Mouse (Mus musculus): ENCODE results near the gene Rgs1. TPM values are rescaled to one million over a fixed set of nuclear protein-coding genes. Genes with fewer than 3 reads are reported as not detected.

Gene Rgs1
- polyA plus RNA-seq, 1 experiment, result 0.06 TPM

GRCm38 (mm10) chr1:144258779-144259178, 9.7 kb upstream of the Rgs1 start:
- Histone ChIP-seq H3K4me3 (replicated peaks) (no peak overlapping the region), H3K4me1 (ENCODE audit: control insufficient read depth) (no peaks in the 10 kb centered on the region), H3K27me3 (ENCODE audit: control insufficient read depth) (no peaks in the 10 kb centered on the region), H3K9me3 (ENCODE audit: control insufficient read depth, low read length) (no peaks in the 10 kb centered on the region), H3K36me3 (ENCODE audit: control insufficient read depth) (no peaks in the 10 kb centered on the region)
- TF ChIP-seq GATA1 (IDR thresholded peaks at IDR 0.05; ENCODE audit: low read length) (no peak), TAL1 (IDR thresholded peaks at IDR 0.05; ENCODE audit: low read length) (no peak)

DNA sequence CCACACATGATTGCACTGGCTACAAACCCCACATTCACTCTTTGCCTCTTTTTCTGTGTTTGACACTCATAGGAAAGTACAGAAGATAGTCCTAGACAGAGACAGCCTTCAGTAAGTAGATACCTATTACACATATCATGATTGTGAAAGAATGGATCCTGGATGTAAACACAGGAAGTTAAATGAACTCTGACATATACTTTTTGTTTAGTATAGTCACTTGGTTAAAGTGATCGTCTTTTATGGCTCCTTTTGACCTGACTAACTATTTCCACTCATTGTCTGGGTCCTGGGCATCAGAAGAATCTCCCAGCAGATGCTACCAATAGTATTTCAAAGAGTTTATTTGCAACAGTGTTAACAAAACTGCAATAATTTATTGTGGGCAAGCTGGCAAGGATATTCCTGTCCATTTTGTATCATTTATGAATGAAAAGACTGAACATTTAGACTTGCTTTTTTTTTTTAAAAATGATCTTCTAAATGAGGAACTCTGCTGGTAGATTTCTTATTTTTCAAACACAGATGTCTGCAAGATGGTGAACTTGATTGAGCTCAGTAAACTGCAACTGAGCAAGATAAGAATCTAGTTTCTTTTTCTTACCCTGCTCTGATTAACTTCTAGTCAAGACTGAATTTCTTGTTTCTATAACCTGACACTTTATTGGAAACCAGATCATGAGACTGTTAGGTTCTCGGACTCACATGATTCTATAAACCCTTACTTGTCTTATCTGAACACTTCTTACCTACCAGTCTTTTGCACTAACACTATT, 7.7 kb upstream of the Rgs1 start:
- Histone ChIP-seq H3K4me1 (ENCODE audit: control insufficient read depth) (no peaks in the 10 kb centered on the region), H3K9me3 (ENCODE audit: control insufficient read depth, low read length) (no peaks in the 10 kb centered on the region), H3K36me3 (ENCODE audit: control insufficient read depth) (no peaks in the 10 kb centered on the region), H3K27me3 (ENCODE audit: control insufficient read depth) (no peaks in the 10 kb centered on the region), H3K4me3 (replicated peaks) (no peak overlapping the region)
- TF ChIP-seq GATA1 (IDR thresholded peaks at IDR 0.05; ENCODE audit: low read length) (no peak), TAL1 (IDR thresholded peaks at IDR 0.05; ENCODE audit: low read length) (no peak)

DNA sequence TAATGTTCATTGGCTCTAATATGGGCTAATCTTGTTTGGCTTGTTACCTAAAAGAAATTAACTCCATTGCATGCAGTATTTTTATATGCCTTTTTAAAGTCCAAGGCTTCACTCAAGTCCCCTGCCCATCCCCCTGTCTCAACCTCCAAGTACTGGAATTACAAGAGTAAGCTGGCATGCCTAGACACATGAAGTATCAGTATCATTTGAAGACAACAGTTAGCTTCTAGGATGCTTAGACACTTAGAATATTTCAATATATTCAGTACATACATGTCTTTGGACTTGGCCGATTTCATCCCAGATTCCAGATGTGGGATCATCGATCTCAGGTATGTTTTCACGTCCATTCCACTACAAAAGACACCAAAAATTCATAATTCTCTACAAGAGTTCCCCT, 836 bp downstream of the Rgs1 start:
- Histone ChIP-seq H3K4me3 (replicated peaks) (no peak overlapping the region), H3K9me3 (ENCODE audit: control insufficient read depth, low read length) (no peaks in the 10 kb centered on the region), H3K4me1 (ENCODE audit: control insufficient read depth) (no peaks in the 10 kb centered on the region), H3K36me3 (ENCODE audit: control insufficient read depth) (no peaks in the 10 kb centered on the region), H3K27me3 (ENCODE audit: control insufficient read depth) (no peaks in the 10 kb centered on the region)
- TF ChIP-seq GATA1 (IDR thresholded peaks at IDR 0.05; ENCODE audit: low read length), result no peak
- no peak for TF ChIP-seq TAL1 (IDR thresholded peaks at IDR 0.05; ENCODE audit: low read length)

GRCm38 (mm10) chr1:144247382-144247781, 1.7 kb downstream of the Rgs1 start:
- H3K27me3 ChIP-seq (ENCODE audit: control insufficient read depth), result no peaks in the 10 kb centered on the region
- TF ChIP-seq GATA1 (IDR thresholded peaks at IDR 0.05; ENCODE audit: low read length), result no peak
- TF ChIP-seq TAL1 (IDR thresholded peaks at IDR 0.05; ENCODE audit: low read length), result no peak
- no peaks in the 10 kb centered on the region for H3K4me1 ChIP-seq (ENCODE audit: control insufficient read depth)
- no peak overlapping the region for H3K4me3 ChIP-seq (replicated peaks)
- no peaks in the 10 kb centered on the region for H3K9me3 ChIP-seq (ENCODE audit: control insufficient read depth, low read length)
- no peaks in the 10 kb centered on the region for H3K36me3 ChIP-seq (ENCODE audit: control insufficient read depth)

DNA sequence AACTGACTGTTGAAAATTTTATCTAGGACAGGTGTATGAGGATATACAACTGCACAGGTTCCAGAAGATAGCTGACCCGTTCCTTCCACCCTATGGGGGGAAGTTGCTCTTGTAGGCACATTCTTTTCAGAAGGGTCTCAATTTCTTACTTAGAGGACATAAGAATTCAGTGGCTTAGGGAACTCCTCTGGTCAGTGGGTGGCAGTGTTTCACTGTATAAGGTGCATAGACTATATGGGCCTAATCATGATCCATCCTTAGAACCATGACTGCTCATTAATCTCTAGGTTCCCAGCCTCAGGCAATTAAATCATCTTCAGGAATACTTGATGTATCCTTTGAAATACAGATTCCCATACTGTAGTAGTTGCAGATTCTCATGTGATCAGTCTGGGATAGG, 5.5 kb downstream of the Rgs1 start:
- Histone ChIP-seq H3K36me3 (ENCODE audit: control insufficient read depth) (no peaks in the 10 kb centered on the region), H3K27me3 (ENCODE audit: control insufficient read depth) (no peaks in the 10 kb centered on the region), H3K9me3 (ENCODE audit: control insufficient read depth, low read length) (no peaks in the 10 kb centered on the region), H3K4me1 (ENCODE audit: control insufficient read depth) (no peaks in the 10 kb centered on the region), H3K4me3 (replicated peaks) (no peak overlapping the region)
- TF ChIP-seq GATA1 (IDR thresholded peaks at IDR 0.05; ENCODE audit: low read length) (no peak), TAL1 (IDR thresholded peaks at IDR 0.05; ENCODE audit: low read length) (no peak)

GRCm38 (mm10) chr1:144239195-144239594, 9.8 kb downstream of the Rgs1 start:
- no peaks in the 10 kb centered on the region for H3K27me3 ChIP-seq (ENCODE audit: control insufficient read depth)
- no peaks in the 10 kb centered on the region for H3K36me3 ChIP-seq (ENCODE audit: control insufficient read depth)
- H3K9me3 ChIP-seq (ENCODE audit: control insufficient read depth, low read length), result no peaks in the 10 kb centered on the region
- no peaks in the 10 kb centered on the region for H3K4me1 ChIP-seq (ENCODE audit: control insufficient read depth)
- H3K4me3 ChIP-seq (replicated peaks), result no peak overlapping the region
- TF ChIP-seq TAL1 (IDR thresholded peaks at IDR 0.05; ENCODE audit: low read length) (no peak), GATA1 (IDR thresholded peaks at IDR 0.05; ENCODE audit: low read length) (no peak)

DNA sequence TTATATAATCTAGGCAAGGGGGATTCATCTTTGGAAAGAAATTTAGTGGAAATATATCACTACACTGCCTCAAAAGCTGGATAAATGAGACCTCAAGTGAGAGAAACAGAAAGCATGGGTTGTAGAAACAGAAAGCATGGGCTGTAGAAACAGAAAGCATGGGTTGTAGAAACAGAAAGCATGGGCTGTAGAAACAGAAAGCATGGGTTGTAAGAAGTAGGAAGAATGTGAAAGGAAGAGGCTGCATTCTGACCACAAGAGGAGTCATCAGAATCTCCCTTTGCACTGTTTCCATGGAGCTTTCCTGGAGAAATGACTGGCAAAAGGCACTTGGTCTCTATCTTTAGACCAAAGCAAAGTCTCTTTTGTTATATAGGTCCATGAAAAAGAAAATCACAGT, 33.8 kb downstream of the Rgs1 start:
- Histone ChIP-seq H3K9me3 (ENCODE audit: control insufficient read depth, low read length) (no peaks in the 10 kb centered on the region), H3K36me3 (ENCODE audit: control insufficient read depth) (no peaks in the 10 kb centered on the region), H3K4me1 (ENCODE audit: control insufficient read depth) (no peaks in the 10 kb centered on the region), H3K4me3 (replicated peaks) (no peak overlapping the region), H3K27me3 (ENCODE audit: control insufficient read depth) (no peaks in the 10 kb centered on the region)
- TF ChIP-seq TAL1 (IDR thresholded peaks at IDR 0.05; ENCODE audit: low read length), result no peak
- no peak for TF ChIP-seq GATA1 (IDR thresholded peaks at IDR 0.05; ENCODE audit: low read length)

DNA sequence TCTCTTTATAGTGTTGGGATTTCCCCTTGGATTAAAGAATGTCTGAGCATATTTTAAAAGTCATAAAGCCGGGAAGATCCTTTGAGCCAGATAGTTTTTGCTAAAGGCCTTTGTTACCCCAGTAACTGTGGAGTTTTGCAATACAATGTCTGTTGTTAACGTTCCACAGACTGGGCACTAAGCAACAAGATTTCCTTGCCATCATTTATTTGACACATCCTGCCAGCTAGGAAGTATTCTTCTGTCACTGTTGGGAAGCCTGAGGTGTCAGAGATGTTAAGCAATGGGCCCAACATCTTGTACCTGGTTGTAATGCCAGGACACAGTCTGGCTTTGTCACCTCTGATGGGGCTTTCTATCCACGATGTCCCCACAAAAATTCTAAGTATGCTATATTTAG, 38.1 kb downstream of the Rgs1 start:
- no peak overlapping the region for H3K4me3 ChIP-seq (replicated peaks)
- no peaks in the 10 kb centered on the region for H3K27me3 ChIP-seq (ENCODE audit: control insufficient read depth)
- H3K4me1 ChIP-seq (ENCODE audit: control insufficient read depth), result no peaks in the 10 kb centered on the region
- no peaks in the 10 kb centered on the region for H3K36me3 ChIP-seq (ENCODE audit: control insufficient read depth)
- no peaks in the 10 kb centered on the region for H3K9me3 ChIP-seq (ENCODE audit: control insufficient read depth, low read length)
- TF ChIP-seq TAL1 (IDR thresholded peaks at IDR 0.05; ENCODE audit: low read length) (no peak), GATA1 (IDR thresholded peaks at IDR 0.05; ENCODE audit: low read length) (no peak)

GRCm38 (mm10) chr1:144206281-144207061, 42.6 kb downstream of the Rgs1 start:
- TF ChIP-seq TAL1 (IDR thresholded peaks at IDR 0.05; ENCODE audit: low read length), result no peak
- no peak for TF ChIP-seq GATA1 (IDR thresholded peaks at IDR 0.05; ENCODE audit: low read length)
- Histone ChIP-seq H3K36me3 (ENCODE audit: control insufficient read depth) (no peaks in the 10 kb centered on the region), H3K4me1 (ENCODE audit: control insufficient read depth) (no peaks in the 10 kb centered on the region), H3K9me3 (ENCODE audit: control insufficient read depth, low read length) (no peaks in the 10 kb centered on the region), H3K27me3 (ENCODE audit: control insufficient read depth) (no peaks in the 10 kb centered on the region), H3K4me3 (replicated peaks) (no peak overlapping the region)
